Mouse (Mus musculus): ENCODE results near the gene Zmynd8.

Gene Zmynd8

DNA sequence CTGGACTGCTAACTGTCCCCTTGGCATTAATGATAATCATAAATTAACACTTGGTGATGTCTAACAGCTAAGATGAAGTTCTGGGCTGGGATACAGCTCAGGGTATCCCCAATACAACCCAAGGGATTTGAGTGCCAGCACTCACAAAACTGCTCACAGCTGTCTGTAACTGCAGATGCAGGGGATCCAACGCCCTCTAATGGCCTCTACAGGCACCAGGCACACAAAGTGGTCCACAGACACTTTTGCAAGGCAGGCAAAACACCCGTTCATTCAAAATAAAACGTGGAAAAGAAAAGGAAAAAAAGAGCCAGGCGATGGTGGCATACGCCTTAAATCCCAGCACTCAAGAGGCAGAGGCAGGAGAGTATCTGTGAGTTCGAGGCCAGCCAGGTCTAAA is 658 bp upstream of the Zmynd8 start:
- DNase-seq (ENCODE audit: low spot score): no peak

DNA sequence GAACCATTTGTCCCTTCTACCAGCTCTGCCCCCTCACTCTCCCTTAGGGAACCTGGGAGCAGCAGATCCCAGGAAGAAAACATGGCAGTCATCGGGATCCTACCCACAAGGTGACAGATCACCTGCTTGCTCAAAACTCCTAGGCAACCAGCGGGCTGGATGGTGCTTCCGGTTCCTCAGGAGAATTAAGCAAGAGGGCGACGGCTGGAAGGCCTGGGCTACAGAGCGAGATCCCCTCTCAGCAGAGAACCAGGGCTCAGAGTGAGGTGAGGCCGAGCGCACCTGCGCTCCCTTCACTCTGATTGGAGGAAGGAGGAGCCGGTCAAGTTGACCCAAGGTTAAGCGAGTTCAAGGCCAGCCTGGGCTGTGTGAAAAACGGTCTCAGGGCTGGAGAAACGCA is 2.6 kb downstream of the Zmynd8 start:
- DNase-seq (ENCODE audit: low spot score): no peak

DNA sequence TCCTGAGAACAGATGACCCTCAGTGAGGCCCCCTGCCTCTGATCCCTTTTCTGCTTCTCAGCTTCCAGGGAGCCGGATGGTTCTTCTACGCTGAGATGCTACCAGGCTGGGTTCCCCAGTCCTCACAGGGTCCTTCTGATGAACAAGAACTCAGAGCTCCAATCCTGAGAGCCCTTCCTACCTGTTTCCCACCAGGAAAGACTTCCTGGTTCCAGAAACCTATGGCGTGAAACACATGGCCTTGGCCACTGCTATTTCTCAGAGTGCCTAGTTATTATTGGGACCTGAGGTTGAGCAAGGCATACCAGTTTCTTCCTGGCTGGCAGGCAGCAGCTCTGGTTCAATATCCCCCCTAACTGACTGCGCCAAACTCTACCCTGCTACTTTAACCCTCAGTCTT is 3.1 kb downstream of the Zmynd8 start:
- no peak for DNase-seq (ENCODE audit: low spot score)

DNA sequence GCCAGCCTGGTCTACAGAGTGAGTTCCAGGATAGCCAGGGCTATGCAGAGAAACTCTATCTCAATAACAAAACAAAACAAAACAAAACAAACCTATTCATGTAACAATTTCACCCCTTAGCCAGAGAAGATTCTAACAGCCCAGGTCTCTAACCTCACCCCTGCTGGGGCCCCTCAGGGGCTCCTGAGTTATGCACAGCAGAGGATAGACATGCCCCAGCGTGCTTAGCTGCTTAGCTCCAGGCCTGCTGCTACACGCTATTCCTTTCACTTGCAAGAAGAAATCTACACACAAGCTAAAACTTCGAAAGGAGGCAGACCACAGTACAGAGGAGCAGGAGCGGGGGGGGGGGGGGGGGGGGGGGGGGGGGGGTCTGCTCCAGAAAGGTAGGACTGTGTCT is 4.3 kb downstream of the Zmynd8 start:
- DNase-seq (ENCODE audit: low spot score): no peak

DNA sequence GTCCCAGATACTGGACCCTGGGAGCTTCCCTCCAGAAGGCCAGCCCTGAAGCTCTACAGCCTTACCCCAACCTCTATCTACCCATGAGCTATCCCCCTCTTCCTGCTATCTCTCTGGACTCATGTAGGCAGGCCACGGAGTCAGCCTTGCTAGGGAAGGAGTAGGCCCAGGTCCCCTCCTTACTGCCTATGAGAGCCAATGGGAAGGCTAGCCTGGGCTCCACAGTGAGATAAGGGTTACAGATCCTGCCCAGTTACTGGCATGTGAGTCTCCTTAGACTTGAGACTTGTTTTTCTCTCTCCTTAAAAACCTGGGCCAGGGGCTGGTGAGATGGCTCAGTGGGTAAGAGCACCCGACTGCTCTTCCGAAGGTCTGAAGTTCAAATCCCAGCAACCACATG is 5.6 kb downstream of the Zmynd8 start:
- DNase-seq (ENCODE audit: low spot score): no peak

DNA sequence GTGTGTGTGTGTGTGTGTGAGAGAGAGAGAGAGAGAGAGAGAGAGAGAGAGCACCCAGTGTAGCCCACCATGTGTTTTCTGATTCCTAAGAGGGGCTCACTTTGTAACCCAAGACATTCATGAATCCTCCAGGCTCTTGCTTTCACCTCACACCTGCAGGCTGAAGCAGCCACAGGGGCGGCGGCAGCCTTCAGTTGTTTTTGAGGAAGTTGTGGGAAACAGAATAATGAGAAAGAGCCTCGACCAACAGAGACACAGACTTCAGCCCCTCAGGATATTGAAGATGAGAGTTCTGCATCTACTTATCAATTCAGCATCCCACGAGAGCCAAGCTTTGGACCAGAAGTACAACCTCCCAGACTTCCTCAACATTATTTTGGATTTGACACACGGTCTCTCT is 6.2 kb downstream of the Zmynd8 start:
- no peak for DNase-seq (ENCODE audit: low spot score)

DNA sequence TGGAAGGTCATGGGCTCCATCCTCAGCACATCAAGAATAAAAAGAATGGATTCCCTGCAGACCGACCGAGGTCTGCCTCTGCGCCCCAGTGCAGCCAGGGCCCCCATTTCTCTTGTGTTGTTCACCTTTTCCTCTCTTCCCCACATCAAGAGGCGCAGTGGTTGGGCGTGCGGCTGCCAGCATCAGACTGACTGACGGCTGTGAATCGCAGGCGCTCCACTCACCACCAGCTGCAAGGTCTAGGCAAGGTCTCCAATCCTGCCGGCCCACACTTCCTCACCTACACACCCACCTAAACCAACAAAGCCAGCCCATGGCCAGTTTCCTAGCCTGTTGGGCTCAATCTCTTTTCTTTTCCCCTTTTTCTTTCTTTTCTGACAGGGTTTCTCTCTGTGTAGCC is 8.4 kb downstream of the Zmynd8 start:
- no peak for DNase-seq (ENCODE audit: low spot score)

DNA sequence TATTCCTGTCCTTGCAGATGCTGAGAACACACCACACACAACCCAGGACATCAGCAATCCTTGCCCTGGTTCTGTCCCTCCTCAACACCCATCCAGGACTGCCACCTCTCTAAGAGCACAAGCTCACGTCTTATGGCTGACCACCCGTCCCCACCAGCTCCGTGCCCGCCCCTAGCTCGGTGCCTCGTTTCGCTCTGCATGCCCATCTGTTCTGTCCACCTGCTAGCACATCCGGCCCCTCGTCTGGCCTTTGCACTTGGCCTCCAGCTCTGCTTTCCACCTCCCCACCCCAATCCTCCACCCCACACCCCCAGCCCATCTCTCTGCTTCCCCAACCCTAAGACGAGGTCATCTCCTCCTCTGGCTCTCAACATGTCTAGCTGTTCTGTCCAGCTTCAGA is 8.9 kb downstream of the Zmynd8 start:
- no peak for DNase-seq (ENCODE audit: low spot score)

DNA sequence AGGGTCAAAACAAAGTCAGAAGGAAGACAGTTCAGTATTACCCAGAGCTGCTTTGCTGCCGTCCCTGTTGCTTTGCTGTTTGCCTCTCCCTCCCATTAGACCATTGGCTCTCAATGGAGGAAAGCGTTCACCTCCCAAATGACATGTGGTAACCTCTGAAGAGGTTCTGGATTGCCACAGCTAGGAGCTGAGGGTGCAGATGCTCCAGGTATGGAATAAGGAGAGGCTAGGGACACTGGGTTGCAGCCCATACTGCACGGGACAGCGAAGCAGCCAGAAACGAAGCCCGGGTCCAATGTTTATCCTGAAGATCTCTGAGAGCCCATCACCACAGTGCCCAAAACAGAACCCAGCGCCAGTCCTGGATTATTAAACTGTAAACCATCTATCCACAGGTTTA is 9.6 kb downstream of the Zmynd8 start:
- no peak for DNase-seq (ENCODE audit: low spot score)

DNA sequence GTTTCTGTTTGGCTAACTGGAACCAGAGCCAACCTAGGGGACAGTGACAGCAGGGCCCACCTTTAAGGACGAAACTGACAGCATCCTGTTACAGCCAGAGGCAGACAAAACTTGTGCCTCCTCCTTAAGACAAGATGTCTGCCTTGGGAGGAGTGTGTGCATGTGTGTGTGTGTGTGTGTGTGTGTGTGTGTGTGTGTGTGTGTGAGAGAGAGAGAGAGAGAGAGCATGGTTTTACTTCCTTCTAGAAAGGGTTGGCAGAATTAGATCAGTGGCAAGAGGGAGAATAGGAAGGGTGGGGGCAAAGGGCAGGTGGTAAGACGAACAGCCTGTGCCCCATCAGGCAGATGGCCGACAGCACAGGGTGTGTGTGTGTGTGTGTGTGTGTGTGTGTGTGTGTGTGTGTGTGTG is 10.0 kb downstream of the Zmynd8 start:
- DNase-seq (ENCODE audit: low spot score): no peak

DNA sequence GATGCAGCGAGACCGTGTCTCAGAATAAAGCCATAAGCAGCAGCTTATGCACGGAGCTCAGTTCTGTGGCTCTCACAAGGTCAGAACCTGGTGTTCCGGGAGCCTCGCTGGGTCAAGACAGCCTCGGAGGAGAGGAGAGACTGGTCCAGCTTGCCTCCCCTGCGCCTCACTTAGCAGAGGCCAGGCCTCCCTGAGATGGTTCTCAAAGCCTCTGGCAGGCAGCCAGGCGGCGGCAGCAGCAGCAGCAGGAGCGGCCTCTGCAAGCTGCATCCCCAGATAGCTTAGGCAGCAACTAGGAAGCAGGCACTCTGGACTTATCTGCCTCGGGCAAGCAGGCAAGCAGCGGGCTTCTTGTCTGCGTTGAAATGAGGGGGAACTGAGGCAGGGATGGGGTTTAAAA is 10.4 kb downstream of the Zmynd8 start:
- no peak for DNase-seq (ENCODE audit: low spot score)

DNA sequence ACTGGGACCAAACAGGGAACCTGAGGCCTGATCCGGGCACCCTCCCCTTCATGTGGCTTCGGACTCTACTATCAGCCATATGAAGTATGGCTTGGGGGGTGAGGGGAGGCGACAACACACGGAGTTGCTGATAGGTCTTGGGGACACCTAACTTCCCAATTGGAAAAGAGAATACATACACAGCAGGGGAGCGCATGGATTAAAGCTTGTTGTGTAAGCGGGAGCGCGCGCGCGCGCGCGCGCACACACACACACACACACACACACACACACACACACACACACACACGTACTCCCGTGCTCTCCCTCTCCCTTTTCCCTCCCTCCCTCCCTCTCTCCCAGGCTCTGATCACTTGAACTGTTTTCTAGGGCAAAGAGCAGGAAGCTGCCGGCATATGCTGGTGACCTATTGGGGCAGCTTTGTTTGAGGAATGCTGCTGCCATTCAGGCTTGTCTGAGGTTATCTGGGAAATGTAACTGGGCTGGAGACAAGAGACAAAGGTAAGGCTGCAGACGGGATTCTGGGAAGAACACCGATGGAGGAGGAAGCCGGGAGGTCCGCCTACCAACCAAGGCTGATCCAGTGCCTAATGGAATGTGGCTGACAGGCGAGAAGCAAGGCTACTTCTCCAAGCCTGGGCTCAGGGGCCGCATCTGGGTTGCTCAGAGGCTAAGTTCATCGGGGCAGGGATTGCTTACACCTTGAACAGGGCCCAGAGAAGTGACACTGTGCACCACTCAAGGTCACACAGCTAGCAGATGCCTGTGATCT is 11.8 kb downstream of the Zmynd8 start:
- no peak for DNase-seq (ENCODE audit: low spot score)

DNA sequence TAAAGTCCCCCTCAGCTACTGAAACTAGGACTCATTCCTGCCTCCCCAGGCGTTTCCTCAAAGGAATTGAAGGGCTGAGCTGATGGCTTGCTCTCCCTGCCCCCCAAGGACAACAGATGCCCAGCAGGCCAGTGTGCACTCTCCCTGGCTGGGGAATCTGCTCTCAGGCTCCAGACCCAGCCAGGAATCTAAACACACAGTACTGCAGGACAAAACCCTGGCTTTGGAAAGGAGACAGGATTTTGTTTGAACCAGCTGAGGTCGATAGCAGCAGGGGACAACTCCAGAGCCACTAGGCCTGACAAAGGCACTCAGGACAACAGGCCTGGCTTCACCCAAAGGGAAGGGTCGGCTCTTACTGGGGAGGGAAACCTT is 12.3 kb downstream of the Zmynd8 start:
- no peak for DNase-seq (ENCODE audit: low spot score)

DNA sequence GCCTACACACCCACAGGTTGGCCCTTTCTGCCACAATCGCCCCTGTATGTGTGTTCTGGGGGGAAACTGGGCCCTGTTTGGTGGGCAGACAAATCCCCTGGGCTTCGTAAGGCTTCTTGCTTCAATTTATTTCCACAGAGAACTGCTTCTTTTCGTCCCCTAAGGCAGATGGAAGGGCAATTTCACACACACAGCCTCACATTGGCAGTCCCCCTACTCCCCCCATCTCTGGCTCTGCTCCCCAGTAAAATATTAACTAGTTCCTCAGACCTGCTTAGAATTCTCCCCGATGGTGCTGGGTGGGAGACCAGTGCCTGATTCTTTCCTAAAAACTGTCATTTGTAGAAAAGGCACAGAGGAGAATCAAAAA is 12.9 kb downstream of the Zmynd8 start:
- DNase-seq (ENCODE audit: low spot score): no peak

DNA sequence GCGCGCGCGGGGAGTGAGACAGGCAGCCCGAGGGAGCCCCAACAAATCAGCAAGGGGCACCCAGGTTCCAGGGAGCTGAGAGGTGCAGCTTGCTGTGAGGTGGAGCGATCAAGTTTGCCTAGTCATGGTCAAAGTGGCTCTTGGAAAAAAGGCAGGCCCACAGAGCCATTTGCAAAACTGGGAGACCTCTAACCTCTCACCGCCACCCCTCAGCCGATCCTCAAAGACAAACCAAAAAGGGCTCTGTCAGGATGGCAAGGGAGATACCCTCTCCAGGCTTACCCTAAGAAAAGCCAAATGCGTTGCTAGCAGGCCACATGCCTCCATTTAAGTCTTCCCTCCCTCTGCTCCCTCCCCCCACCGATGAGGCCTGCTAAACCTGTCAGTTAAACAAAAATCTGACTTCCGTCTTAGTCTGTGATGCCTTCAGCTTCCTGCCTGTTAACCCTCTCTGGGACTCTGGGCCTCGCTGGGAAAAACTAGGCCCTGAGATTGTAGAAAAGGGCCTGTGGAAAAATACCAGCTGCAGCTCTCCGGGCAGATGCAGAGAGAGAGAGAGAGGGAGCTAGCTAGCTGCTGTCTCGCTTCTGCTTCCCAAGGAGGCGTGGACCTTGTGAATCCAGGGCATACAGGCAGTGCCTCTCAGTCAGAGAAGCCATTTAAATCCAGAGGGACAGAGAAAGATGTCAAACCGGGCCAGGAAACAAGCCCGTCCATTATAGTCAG is 13.4 kb downstream of the Zmynd8 start:
- DNase-seq (ENCODE audit: low spot score): peak; percentile 73

DNA sequence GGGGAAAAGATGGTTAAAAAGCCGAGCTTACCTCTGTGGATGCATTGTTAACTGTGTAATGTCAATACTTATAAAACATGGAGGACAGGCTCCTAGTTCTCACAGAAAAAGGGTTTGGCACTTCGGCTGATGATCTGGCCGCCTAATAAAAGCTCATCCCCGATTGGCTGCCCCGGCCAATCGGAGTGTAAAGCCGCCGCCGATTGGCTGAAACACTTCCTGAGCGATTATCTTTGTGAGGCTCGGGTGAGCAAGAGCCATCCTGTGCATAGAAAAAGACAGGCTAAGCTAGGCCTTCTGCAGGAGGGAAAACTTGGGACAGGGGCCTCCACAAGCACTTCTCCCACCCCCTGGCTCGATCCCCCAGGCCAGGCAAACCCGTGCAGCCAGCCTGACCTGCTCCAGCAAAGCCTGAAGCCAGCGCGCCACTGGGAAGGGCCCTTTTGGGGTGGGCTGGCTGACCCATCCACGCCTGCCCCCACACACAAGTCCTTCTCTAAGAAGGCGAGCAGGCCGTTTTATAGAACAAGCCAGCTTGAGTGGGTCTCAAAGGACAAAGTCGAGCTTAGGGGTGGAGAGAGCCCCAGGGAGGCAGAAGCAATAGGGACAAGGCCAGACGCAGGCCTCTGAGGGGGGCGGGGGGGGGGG is 14.1 kb downstream of the Zmynd8 start:
- DNase-seq (ENCODE audit: low spot score): peak; percentile 99

DNA sequence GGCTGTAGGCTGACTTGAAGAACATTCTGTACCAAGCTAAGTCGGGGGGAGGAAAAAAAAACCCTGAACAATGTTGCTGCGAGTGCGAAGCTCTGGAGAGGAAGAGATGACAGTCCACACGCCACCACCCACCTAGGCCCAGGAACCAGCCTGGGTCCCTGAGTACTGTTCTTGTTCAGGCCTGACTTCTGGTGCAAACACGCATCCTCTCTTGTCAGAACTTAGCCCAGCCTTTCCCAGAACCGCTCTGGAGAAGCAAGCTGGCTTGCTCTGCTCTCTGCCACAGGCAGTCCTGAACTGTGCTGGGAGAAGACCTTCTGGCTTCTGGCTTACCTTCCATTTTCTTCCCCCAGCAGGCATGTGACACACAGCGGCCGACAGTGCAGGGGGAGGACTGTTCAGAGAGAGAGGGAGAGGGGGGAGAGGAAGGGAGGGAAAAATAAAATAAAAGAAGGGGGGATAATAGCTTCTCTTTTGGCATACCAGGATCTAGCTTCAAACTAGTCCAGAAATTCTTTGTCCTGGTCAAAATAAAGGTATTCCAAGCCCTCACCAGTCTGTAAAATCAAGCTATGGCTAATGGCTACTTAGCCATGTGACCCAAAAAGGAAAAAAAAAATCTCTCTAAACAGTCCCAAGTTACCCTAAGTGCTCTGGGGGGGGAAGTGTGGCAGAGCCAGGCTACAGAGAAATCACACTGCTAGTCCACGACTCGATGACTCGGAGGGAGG is 14.8 kb downstream of the Zmynd8 start:
- peak; percentile 85 for DNase-seq (ENCODE audit: low spot score)

DNA sequence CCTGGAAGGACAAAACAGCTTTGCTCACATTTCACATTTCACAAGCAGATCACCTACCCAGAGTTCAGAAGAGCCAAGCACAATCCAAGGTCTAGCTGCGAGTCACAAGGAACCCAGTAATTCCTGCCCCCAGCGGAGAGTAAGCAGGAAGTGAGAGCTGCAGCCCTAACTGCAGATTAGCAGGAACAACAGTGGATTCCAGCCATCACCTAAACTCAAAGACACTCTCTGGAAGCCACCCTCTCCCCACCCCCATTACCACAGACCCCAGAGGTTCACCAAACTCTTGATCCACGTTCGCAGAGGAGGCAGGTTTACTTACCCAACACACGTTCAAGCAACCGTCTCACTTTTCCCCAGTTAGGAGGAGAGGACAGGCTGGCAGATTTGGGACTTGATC is 15.8 kb downstream of the Zmynd8 start:
- no peak for DNase-seq (ENCODE audit: low spot score)

DNA sequence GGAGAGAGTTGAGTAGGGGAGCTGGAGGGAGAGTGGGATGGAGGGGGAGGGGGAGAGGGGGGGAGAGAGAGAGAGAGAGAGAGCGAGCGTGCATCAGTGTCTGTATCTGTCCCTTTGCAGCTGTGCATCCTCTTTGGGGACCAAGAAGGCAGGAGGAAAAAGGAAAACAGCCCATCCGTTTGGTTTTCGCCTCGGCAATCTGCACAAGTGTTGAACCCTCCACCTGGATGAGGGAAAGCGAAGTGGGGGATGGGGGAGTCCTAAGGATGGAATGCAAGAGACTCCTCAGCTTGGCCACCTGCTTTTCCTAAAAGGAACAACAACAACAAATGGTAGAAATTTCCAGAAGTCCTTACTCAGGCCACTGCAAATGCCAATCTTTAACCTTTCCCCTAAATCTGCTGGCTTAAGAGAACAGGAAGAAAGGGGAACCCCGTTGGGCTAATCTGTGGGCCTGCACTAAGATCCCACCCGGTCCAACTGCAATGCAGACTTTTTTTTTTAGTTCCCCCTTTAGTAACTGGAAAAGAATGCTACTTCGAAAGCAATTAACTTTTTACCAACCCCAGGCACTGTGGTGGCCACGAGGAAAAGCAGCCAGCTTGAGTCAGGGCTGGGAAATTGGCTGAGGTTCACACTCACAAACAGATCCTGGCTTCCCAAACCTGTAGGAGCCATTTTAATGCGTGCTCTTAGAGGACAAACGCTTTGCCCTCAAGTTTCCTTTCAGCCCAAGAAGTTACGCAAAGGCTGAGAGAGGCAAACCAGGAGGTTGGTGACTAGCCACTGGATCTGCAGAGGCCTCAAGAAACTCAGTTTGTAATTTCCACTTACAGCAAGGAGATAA is 17.0 kb downstream of the Zmynd8 start:
- DNase-seq (ENCODE audit: low spot score): no peak

DNA sequence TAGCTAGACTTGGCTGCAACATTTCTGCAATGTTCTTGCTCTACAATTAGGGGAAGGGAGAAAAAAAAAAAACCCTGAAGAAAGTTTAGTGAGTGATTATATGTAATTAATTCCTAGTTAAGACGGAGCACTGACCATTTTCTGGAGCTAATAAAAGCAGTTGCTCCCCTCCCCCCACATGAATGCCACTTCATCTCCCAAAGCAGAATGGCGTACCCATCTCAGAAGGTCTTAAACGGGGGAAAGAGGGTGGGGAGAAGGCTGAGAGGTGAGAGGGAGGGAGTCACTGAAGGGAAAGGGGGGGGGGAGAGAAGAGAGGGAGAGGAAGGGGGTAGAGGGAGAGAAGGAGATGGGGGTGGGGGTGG is 17.6 kb downstream of the Zmynd8 start:
- DNase-seq (ENCODE audit: low spot score): no peak

DNA sequence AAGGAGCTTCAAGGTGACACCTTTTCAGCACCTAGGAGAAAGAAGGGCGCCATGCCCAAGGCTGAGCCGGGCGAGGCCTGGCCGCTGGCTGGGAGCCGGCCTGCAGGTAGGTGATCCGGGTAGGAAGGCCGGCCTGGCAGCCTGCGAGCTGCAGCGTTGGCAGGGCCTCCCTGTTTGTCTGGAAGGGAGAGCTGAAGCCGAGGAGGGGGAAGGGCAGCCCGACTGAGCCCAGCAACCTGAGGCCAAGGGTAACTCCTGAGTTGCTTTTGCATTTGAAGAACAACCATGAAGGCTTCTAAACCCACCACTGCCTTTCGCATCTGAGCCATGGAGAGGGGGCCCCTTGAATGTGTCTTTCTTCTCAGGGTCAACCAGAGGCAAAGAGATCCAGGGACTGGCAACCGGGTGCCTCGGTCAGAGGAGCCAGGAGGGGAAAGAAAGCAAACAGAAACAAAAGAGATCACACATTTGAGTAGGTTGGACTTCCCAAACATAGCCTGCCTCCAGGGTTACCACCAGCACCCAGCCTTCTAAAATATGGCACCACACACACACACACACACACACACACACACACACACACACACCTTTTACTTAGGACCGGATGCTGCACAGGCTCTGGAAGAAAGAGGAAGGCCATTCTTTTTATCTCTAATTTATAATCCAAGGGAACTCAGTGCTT is 18.2 kb downstream of the Zmynd8 start:
- DNase-seq (ENCODE audit: low spot score): no peak
